Mouse (Mus musculus): Measurements from ENCODE around the gene Ssty1.
"Not testable (repeated sequence)": the region's sequence is repeated elsewhere in the genome, so short reads cannot be mapped to it uniquely, and the experiment has no call there.

The Ssty1 gene

DNA sequence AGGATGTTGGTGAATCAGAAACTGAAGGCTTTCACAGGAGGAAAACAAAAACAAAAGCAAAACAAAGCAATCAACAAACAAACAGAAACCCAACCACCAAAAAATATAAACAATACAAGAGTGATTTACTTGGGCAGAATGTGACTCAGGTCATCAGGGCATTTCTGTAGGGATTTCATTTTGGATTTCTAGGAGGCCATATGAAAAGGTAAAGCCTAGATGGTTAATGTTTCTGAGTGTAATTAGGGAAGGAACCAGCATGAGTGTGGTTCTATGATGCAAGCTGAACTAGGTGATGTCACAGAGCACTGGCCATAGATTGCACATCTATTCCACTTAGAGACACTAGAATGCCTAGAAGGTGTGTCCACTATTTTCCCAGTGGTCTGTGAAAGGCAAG lies at the start of gene Ssty1:
TSS of gene Ssty1 (plus strand) at position 301 of the 400 bp plus-strand sequence.
- DNase-seq, result not testable (repeated sequence)

GRCm38 (mm10) chrY:18061712-18062111 lies 27.2 kb upstream of the Ssty1 start, which contains the start of gene Gm21764:
Gene Gm21764 (minus strand): TSS chrY:18061812.
- DNase-seq, result not testable (repeated sequence)
